Mouse (Mus musculus): ENCODE measurements around the gene Rita1. TPM values are rescaled to one million over a fixed set of nuclear protein-coding genes. Genes with fewer than 3 reads are reported as not detected.

Rita1 gene
- total RNA-seq, 2 experiments from 2014 or later: 27.5 to 29.5 TPM

DNA sequence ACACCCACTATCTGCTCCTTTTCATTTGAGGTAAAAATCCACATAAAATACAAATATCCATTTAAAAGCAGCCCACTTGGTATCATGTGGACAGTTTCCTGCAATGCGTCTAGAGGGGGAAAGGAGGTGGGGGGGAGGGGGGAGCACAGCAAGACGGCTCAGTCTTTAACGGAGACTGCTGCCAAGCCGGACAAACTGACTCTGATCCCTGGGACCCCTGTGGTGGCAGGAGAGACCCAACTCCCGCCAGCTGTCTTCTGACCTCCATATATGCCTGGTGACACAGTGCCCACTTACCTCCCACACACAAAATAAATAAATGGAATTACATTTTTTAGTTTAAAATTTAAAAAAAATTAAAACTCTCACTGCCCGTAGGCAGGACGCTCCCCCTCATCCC is 8.9 kb downstream of the Rita1 start:
- DNase-seq (ENCODE audit: low spot score in 2 of 2): no peak

DNA sequence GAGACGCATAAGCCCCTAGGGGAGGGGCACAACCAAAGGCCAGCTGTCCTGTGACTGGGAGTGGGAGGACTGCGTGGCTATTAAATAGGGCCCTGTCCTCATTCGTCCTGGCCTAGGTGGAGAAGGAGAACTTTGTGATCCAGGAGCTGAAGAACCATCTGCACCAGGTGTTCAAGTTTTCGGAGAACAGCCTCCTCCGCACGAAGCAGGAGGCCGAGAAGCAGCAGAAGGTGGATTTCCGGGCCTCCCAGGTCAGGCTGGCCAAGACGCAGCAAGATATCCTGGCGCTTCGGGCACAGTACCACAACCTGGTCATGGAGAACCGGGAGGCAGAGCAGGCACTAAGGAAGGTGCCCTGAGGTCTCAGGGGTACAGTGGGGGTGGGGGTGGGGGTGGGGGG is 10.2 kb downstream of the Rita1 start:
- no peak for DNase-seq (ENCODE audit: low spot score in 2 of 2)

DNA sequence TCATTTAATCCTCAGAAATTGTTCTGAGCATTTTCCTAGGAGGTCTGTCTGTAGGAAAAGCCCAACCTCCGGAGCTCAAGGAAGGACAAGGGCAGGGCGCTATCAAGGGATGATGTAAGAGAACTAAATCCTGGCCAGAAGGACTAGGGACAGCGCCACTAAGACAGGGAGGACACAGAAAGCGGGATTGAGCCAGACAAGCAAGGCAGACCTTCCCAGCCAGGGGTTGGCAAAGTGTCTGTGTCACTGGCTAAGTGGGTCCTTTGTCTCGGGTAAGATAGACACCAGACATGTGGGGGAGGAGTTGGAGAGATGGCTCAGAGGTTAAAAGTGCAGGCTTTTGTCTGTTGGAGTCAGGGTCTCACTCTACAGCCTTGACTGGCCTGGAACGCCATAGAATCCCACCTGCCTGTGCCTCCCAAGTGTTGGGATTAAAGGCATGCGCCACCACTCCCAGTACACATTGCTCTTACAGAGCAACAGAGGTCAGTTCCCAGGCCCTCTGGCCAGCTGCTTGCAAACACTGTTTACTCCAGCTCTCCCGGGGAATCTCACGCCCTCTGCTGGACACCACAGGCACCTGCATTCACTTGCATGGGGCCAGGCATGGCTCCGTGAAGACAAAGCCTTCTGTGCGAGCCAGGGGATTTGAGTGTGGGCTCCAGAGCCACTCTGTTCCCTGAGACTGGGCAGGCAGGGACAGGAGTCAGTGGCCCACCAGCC is 11.3 kb downstream of the Rita1 start:
- DNase-seq (ENCODE audit: low spot score in 2 of 2): no peak

DNA sequence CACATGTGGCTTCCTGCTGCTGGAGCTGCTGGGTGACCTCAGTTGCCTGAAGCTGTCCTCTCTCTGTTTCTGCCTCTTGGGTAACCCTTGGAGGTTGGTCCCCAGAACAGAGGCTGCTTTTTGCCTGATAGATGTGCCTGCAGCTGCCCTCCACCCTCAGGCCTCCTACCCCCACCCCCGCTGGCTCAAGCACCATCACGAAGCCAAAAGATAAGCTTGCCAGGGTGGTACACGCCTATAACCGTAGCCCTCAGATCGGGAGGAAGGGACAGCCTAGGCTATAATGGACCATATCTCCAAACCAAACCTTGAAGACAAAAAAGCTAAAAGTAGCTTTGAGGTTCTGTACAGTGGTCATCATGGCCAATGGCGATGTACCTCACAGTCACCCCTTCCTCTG is 12.8 kb downstream of the Rita1 start:
- no peak for DNase-seq (ENCODE audit: low spot score in 2 of 2)

GRCm38 (mm10) chr5:120594485-120594884 is 17.9 kb downstream of the Rita1 start:
- DNase-seq (ENCODE audit: low spot score in 2 of 2): no peak

DNA sequence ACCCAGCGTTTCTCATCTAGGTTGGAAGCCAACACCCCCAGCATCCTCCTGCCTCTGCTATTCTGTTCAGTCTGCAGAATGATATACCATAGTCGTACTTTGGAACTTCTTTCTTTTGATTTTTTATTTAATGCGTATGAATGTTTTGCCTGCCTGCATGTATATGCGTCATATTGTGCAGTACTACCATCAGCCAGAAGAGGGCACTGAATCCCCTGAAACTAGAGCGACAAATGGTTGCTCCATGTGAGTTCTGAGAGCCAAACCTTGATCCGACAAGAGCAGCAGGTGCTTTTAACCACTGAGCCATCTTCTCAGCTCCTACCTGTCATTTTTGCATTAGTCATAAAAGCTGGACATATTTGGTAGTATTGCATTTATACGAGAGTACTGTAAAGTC is 20.2 kb downstream of the Rita1 start:
- DNase-seq (ENCODE audit: low spot score in 2 of 2): no peak

DNA sequence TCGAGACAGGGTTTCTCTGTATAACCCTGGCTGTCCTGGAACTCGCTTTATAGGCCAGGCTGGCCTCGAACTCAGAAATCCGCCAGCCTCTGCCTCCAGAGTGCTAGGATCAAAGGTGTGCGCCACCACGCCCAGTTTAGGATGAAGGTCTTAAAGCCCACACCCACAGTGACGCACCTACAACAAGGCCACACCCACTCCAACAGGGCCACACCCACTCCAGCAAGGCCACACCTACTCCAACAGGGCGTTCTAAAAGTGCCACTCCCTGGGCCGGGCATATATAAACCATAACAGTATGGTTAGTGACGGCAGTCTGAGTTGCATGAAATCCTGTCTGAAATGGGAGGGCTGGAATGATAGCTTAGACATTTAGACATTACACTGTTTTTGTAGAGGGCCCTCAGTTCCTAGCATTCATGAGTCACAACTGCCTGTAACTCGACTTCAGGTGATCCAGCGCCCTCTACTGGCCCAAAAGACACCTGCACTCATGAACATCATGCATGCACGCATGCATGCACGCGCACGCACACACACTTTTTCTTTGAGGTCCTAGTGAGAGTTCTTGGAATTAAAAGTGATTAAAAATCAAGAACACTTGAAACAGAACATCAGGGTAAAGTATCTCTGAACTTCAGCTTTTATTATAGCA is 21.9 kb downstream of the Rita1 start:
- no peak for DNase-seq (ENCODE audit: low spot score in 2 of 2)

GRCm38 (mm10) chr5:120588569-120589094 is 23.8 kb downstream of the Rita1 start, which contains the start of the genes Tpcn1 and Iqcd:
Gene Tpcn1, minus strand, starts transcription at chr5:120588673.
Gene Iqcd, plus strand, starts transcription at chr5:120589016.
- peak; percentile 98 to 99 for DNase-seq (ENCODE audit: low spot score in 2 of 2)

DNA sequence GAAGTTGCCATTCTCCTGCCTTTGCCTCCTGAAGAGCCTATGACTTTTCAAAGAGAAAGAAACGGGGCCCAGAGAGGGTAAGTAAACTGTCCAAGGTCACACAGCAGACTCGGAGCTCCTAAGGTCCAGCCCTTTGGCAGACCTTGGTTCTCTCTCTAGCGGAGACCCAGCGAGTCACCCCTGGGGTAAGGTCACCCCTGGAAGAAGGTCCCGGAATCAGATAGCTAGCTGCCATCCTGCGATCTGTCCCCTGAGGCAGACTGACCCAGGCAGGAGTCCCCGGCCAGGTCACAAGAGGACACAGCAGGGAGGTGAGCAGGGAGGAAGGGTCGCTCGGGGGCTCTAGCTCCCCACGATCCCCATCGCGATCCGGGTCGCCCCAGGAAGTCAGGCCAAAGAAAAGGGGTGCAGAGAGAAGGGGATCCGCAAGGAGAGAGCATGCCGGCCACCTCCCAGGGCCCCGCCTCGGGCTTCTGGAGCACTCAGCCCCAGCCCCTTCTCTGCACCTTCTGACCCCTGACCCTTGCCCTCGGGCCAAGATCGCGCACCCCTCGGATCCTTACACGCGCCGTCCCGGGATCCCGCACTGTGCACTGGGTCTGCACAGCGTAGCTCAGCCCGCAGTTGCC is 24.3 kb downstream of the Rita1 start:
- DNase-seq (ENCODE audit: low spot score in 2 of 2): no peak

GRCm38 (mm10) chr5:120587616-120587926 is 24.8 kb downstream of the Rita1 start:
- no peak for DNase-seq (ENCODE audit: low spot score in 2 of 2)

- peak in 1 of 2 experiments; percentile 60 for DNase-seq (ENCODE audit: low spot score in 2 of 2)
Measured at GRCm38 (mm10) chr5:120586741-120587615, 25.4 kb downstream of the Rita1 start.

DNA sequence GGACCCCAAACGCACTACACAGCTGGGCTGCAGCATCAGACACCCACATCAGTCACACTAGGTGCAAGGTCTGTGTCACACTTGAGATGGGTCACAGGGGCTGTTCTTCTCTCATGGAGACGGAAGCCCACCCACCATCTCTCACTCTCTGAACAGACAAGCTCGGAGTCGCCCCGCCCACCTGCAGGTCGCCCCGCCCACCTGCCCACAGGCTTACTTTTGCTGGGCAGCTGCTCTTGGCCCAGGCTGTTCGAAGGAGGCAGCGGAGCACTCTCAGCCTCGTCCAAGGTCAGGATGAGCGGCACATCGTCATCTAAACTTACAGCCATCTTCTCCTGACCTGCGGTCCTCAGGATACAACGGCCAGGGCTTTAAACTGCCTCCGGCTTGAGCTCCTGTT is 27.4 kb downstream of the Rita1 start:
- DNase-seq (ENCODE audit: low spot score in 2 of 2): no peak

GRCm38 (mm10) chr5:120583511-120583910 is 28.9 kb downstream of the Rita1 start:
- DNase-seq (ENCODE audit: low spot score in 2 of 2): no peak

- no peak for DNase-seq (ENCODE audit: low spot score in 2 of 2)
Measured at GRCm38 (mm10) chr5:120582002-120582401, 30.4 kb downstream of the Rita1 start.

DNA sequence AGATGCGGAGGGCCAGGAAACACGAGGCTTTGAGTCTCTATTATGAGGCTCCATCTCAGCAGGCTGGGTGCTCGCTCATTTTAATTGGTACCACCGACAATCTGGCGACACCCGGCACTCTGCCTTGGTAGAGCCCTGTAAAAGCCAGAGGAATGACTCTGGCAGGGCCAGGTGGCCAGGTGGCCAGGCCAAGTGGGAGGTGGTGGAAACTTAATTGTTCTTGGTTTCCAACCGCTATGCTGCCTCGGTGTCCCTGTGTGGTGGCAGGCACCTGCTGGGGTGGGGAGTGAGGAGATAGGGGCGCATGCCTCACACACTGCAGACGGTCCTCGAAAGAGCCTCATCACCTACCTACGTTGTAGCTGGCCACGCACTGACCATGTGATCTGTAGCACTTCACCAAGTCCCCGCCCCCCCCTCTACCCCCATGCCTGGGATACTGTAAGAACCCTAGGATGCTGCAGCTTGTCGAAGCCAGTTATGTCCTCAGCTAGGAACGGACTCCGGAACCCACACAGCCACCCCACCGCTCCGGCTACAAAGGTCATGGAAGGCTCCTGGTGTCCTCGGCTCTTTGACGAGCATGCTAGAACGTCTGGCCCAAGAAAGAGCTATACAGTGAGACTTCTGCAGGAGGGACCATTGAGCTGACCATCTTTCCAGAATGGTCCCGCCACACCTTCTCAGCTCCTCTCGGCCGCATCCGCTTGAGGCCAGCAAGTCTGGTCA is 32.3 kb downstream of the Rita1 start:
- no peak for DNase-seq (ENCODE audit: low spot score in 2 of 2)

DNA sequence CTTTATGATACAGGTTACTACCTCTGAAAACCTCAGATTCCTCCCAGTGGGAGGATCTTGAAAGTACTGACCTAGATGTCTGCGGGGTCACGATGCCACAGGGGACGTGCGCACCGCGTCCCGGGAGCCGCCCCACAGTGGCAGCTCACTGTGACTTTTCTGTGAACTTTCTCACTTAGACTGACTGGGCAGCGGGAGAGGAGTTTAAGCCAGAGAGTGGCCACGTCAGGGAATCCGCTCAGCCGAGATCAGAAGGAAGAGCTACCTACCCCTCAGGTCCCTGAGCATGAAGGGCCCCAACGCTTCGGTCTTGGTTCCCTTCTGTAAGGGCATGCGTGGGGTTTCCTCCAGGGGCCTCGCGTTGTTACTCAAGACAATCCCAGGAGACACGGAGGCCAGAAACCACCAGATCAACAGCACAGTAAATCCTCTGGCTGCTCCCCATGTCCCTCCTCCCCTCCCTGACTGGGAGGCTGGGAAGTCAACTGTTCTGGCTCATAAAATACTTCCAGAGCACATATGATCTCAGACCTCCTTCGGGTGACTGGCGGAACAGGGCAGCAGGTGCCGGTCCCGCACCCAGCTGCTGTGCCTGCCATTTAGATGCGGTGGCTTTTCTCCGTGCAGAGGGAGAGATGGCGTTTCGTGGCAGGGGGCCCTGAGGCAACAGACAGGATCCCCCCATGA is 33.0 kb downstream of the Rita1 start:
- DNase-seq (ENCODE audit: low spot score in 2 of 2): no peak

DNA sequence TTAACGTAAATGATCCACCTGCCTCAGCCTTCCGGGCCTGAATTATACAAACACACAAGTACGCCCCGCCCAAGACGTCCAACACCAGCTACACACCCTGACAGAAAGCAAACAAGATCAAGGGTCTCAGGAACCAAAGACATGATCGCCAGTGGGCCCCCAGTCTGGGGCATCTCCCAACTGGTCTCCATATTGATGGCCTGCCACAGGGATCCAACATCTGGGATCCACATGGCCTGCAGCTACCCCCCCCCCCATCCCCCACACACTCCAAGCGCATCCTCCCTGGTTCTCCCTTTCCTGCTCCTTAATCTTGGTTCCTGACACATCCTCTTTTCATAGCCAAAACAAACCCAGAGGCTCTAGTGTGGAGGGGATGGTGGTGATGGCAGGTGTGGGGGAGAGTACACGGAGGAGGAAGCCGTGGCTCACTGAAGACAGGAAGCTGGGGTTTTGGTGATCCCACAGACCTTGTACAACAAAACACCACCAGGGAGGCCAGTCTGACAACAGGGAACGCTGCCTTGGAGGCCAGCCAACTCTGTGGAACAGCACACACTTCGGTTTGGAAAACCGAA is 33.8 kb downstream of the Rita1 start:
- no peak for DNase-seq (ENCODE audit: low spot score in 2 of 2)

DNA sequence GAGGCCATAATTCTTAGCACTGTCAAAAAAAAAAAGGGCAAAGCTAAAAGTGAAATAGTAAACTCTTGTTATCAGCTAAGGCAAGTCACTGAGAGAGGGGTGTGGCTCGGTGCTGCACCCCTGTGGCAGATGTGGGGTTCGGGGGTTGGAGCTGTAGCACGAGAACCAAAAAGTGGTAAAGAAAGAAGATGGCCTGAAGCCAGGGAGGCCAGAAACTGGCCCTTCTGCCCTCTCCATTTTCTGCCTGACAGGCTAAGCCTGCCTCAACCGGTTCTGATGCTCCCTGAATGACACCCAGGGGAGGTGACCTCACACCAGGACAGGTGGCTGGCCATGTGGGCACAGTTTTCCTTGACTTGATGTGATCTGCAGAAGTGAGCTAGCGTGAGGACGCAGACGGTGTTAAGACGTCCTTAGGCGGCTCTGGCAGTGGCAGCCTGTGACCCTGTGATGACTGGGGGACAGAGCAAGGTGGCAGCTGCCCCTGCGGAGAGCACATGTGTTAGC is 34.4 kb downstream of the Rita1 start:
- DNase-seq (ENCODE audit: low spot score in 2 of 2): no peak

DNA sequence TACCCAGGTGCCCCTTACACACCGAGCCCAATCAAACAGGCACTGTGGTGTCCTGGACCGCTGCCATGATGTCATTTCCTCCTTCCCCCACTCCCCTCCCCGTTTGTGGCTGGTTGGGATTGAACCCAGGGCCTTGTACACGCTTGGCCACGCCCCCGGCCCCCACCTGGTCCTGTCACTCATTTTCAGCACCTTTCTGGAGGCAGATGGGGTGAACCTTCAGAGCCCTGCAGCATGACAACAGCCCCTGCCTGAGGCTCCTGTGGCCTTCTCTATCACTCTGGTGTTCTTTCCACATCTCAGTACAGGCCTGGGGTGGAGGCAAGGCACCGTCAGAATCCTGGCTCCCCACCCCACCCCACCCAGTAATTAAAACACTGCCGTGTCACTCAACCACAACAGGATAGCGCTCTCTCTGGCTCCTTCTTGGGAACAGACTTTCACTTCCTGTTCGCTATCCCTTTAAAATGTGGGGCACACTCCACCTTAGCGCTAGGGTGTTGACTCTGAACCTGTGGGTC is 35.5 kb downstream of the Rita1 start:
- no peak for DNase-seq (ENCODE audit: low spot score in 2 of 2)
